Mouse (Mus musculus): Measurements from ENCODE around the gene Vmn1r210. TPM values are rescaled to one million over a fixed set of nuclear protein-coding genes. Genes with fewer than 3 reads are reported as not detected.

Vmn1r210 gene
- polyA plus RNA-seq, 1 experiment from 2014 or later: not detected

Other genes with a start within 250 kb of the Vmn1r210 start
- gene Vmn1r205, start 238.3 kb downstream of the Vmn1r210 start, polyA plus RNA-seq (2016; fragmentation: Nextera tagmentation; extraction: Ambion mirVana): not detected in 2 replicates
- not detected in 2 replicates for gene Vmn1r206, start 207.1 kb downstream of the Vmn1r210 start, polyA plus RNA-seq (2016; fragmentation: Nextera tagmentation; extraction: Ambion mirVana)
- not detected in 2 replicates for gene Vmn1r207-ps, start 101.7 kb downstream of the Vmn1r210 start, polyA plus RNA-seq (2016; fragmentation: Nextera tagmentation; extraction: Ambion mirVana)
- gene Vmn1r208, start 53.9 kb downstream of the Vmn1r210 start, polyA plus RNA-seq (2016; fragmentation: Nextera tagmentation; extraction: Ambion mirVana): not detected in 2 replicates
- not detected in 2 replicates for gene Vmn1r209, start 21.7 kb downstream of the Vmn1r210 start, polyA plus RNA-seq (2016; fragmentation: Nextera tagmentation; extraction: Ambion mirVana)
- gene Vmn1r211, start 26.2 kb upstream of the Vmn1r210 start, polyA plus RNA-seq (2016; fragmentation: Nextera tagmentation; extraction: Ambion mirVana): not detected in 2 replicates
- not detected in 2 replicates for gene Vmn1r212, start 52.9 kb upstream of the Vmn1r210 start, polyA plus RNA-seq (2016; fragmentation: Nextera tagmentation; extraction: Ambion mirVana)
- not detected in 2 replicates for gene Vmn1r213, start 176.3 kb upstream of the Vmn1r210 start, polyA plus RNA-seq (2016; fragmentation: Nextera tagmentation; extraction: Ambion mirVana)
- not detected in 2 replicates for gene Vmn1r214, start 199.1 kb upstream of the Vmn1r210 start, polyA plus RNA-seq (2016; fragmentation: Nextera tagmentation; extraction: Ambion mirVana)
- not detected in 2 replicates for gene Vmn1r215, start 236.7 kb upstream of the Vmn1r210 start, polyA plus RNA-seq (2016; fragmentation: Nextera tagmentation; extraction: Ambion mirVana)

Data from hindbrain, embryonic 10.5 days (tissue).